Mouse (Mus musculus) intestine, embryonic 15.5 days (tissue): ENCODE results near the gene Mrpl52. TPM values are rescaled to one million over a fixed set of nuclear protein-coding genes. Genes with fewer than 3 reads are reported as not detected.

Experiments
- ATAC-seq: fragments of 200-750 bp; cut with Nextera tagmentation; 2 replicates; pipeline ENCODE4 v1.8.0; 2017; ENCODE audit warnings: moderate TSS enrichment, moderate library complexity
- H3K27ac ChIP-seq: fragments of 300-500 bp; sonication (generic); 2 replicates; pipeline ENCODE4 v1.5.1; 2015; ENCODE audit warnings: mild to moderate bottlenecking, inconsistent platforms
- H3K27me3 ChIP-seq: fragments of 300-500 bp; sonication (generic); replicated peaks from 2 replicates; pipeline ENCODE4 v1.6.1; 2015; ENCODE audit warnings: inconsistent platforms
- H3K36me3 ChIP-seq: fragments of 300-500 bp; sonication (generic); 2 replicates; pipeline ENCODE4 v1.6.1; 2015; ENCODE audit warnings: inconsistent platforms
- H3K4me1 ChIP-seq: fragments of 300-500 bp; sonication (generic); replicated peaks from 2 replicates; pipeline ENCODE4 v1.6.1; 2015; ENCODE audit warnings: inconsistent platforms
- H3K4me2 ChIP-seq: fragments of 300-500 bp; sonication (generic); replicated peaks from 2 replicates; pipeline ENCODE4 v1.6.1; 2015; ENCODE audit warnings: mild to moderate bottlenecking, inconsistent platforms
- H3K4me3 ChIP-seq: fragments of 300-500 bp; sonication (generic); replicated peaks from 2 replicates; pipeline ENCODE4 v1.5.1; 2015; ENCODE audit warnings: inconsistent platforms
- H3K9ac ChIP-seq: fragments of 300-500 bp; sonication (generic); 2 replicates; pipeline ENCODE4 v1.6.1; 2015; ENCODE audit warnings: inconsistent platforms
- H3K9me3 ChIP-seq: fragments of 300-500 bp; sonication (generic); 2 replicates; pipeline ENCODE4 v1.6.1; 2016; ENCODE audit warnings: inconsistent platforms
- WGBS: fragments of 180-500 bp; shearing (Covaris S2); methylation state at CpG from one replicate; pipeline ENCODE4 v1.1.7; 2015; 5-methylcytosine and 5-hydroxymethylcytosine counted together
- polyA plus RNA-seq: library from polyadenylated mRNA; unstranded; fragments of >200 nt; fragmentation: Nextera tagmentation; extraction: Ambion mirVana; gene quantifications from 2 replicates; pipeline ENCODE4 v1.2.1, GENCODE M21; 2015

Mrpl52 gene
- polyA plus RNA-seq, 1 experiment from 2014 or later, result 308 TPM

DNA sequence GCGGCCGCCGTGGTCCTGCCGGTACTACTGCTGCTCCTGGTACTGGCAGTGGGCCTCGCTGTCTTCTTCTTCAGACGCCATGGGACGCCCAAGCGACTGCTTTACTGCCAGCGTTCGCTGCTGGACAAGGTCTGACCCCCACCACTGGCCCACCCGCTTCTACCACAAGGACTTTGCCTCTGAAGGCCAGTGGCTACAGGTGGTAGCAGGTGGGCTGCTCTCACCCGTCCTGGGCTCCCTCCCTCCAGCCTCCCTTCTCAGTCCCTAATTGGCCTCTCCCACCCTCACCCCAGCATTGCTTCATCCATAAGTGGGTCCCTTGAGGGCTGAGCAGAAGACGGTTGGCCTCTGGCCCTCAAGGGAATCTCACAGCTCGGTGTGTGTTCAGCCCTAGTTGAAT, 13.8 kb downstream of the Mrpl52 start:
- H3K27ac ChIP-seq, result no peak overlapping the region
- no peak overlapping the region for H3K4me2 ChIP-seq
- H3K27me3 ChIP-seq, result no peaks in the 10 kb centered on the region
- peaks cover 13% of the 10 kb centered on the region; the same call in 1 of the 2 replicates for H3K4me1 ChIP-seq
- WGBS, result 89% methylated on average over 14 of the region's 14 CpGs
- ATAC-seq, result no peak
- H3K36me3 ChIP-seq, result peaks cover 41% of the 10 kb centered on the region
- H3K9ac ChIP-seq, result no peak overlapping the region
- no peaks in the 10 kb centered on the region for H3K9me3 ChIP-seq
- no peak overlapping the region for H3K4me3 ChIP-seq

DNA sequence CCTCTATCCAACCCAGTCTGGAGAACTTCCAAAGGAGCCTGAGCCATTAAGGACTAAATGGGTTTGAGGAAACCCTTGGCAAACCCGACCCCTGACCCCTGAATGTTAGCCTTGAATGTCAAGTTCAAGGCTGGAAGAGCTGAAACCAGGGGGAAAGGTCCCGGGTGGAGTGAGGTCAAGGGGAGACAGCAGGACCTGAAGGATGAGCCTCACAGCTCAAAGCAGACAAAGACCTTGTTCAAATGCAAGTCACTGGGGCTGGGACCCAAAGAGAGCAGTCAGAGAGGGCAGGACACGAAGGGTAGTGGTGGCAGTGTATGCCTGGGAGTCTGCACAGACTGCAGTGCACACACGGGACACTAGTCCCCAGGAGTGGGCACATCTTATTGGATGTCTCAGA, 14.7 kb downstream of the Mrpl52 start:
- Histone ChIP-seq H3K4me2 (no peak overlapping the region), H3K9me3 (no peaks in the 10 kb centered on the region), H3K27ac (no peak overlapping the region), H3K27me3 (no peaks in the 10 kb centered on the region), H3K4me1 (peaks cover 13% of the 10 kb centered on the region; the same call in 1 of the 2 replicates), H3K4me3 (no peak overlapping the region), H3K36me3 (peaks cover 39% of the 10 kb centered on the region), H3K9ac (no peak overlapping the region)
- no peak for ATAC-seq
- WGBS, result 78% methylated on average over 4 of the region's 4 CpGs

GRCm38 (mm10) chr14:54442548-54442947, 15.8 kb downstream of the Mrpl52 start:
- Histone ChIP-seq H3K9ac (no peak overlapping the region), H3K4me1 (peaks cover 13% of the 10 kb centered on the region; the same call in 1 of the 2 replicates), H3K27me3 (no peaks in the 10 kb centered on the region), H3K27ac (0 out of 2 replicates have a peak overlapping the region, but pooled peaks have one; percentile 88), H3K9me3 (no peaks in the 10 kb centered on the region), H3K4me3 (no peak overlapping the region), H3K4me2 (no peak overlapping the region), H3K36me3 (peaks cover 27% of the 10 kb centered on the region)
- no peak for ATAC-seq
- 79% methylated on average over 3 of the region's 3 CpGs for WGBS

DNA sequence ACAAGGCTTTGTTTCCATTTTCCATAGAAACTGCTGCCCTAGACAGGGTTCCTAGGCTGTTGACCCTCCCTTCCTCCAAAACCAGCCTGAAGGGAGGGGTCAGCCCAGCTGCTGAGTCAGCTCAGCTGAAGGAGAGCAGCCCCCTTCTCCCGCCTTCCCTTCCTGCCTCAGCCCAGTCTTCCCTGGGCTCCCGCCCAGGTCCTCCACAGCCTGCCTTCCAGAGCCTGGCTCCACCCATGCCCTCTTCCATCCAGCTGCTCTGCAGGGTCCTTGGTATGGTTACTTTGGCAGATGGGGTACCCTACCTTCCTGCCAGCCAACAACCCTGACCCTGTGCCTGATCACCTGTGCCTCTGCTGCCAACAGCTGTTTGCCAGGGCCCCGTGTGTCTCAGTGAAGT, 16.5 kb downstream of the Mrpl52 start:
- Histone ChIP-seq H3K4me3 (no peak overlapping the region), H3K27me3 (no peaks in the 10 kb centered on the region), H3K4me1 (peaks cover 13% of the 10 kb centered on the region; the same call in 1 of the 2 replicates), H3K27ac (peak overlapping the region; percentile 88), H3K9me3 (no peaks in the 10 kb centered on the region), H3K4me2 (peak overlapping the region; percentile 12), H3K36me3 (peaks cover 25% of the 10 kb centered on the region), H3K9ac (no peak overlapping the region)
- 20% methylated on average over 3 of the region's 3 CpGs for WGBS
- ATAC-seq, result peak; percentile 82

GRCm38 (mm10) chr14:54443712-54444618, 17.3 kb downstream of the Mrpl52 start:
- ATAC-seq, result peak; percentile 52
- Histone ChIP-seq H3K27ac (peak overlapping the region; percentile 88), H3K4me3 (no peak overlapping the region), H3K4me1 (peaks cover 17% of the 10 kb centered on the region), H3K27me3 (no peaks in the 10 kb centered on the region), H3K4me2 (peak overlapping the region; percentile 12; the same call in 1 of the 2 replicates), H3K9me3 (no peaks in the 10 kb centered on the region), H3K9ac (no peak overlapping the region), H3K36me3 (peaks cover 17% of the 10 kb centered on the region)
- 60% methylated on average over 15 of the region's 15 CpGs for WGBS

DNA sequence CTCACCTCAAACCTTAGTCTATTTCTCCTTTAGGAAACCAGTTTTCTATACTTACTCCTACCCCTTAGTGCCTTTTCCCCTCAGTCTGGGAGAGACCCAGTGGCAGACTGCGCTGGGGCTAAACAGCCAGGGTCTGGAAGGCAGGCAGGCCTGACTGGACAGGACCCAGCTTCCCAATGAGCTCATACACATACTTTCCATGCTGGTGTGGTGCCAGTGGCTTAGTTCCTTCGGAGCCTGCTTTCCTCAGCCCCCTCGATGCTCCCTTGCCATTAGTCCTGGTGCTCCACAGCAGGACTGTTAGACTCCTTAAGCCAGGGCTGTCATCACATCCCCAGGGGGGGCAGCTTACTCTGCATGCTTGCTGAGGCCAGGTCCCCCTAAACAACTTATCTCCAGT, 18.8 kb downstream of the Mrpl52 start:
- H3K4me3 ChIP-seq, result no peak overlapping the region
- no peaks in the 10 kb centered on the region for H3K27me3 ChIP-seq
- H3K27ac ChIP-seq, result no peak overlapping the region
- H3K9me3 ChIP-seq, result no peaks in the 10 kb centered on the region
- no peak overlapping the region for H3K4me2 ChIP-seq
- H3K4me1 ChIP-seq, result peaks cover 17% of the 10 kb centered on the region
- WGBS, result 55% methylated on average over 3 of the region's 3 CpGs
- no peak overlapping the region for H3K9ac ChIP-seq
- H3K36me3 ChIP-seq, result peaks cover 8% of the 10 kb centered on the region; the same call in 1 of the 2 replicates
- no peak for ATAC-seq

GRCm38 (mm10) chr14:54453566-54453965, 26.9 kb downstream of the Mrpl52 start:
- no peaks in the 10 kb centered on the region for H3K27me3 ChIP-seq
- no peak overlapping the region for H3K4me2 ChIP-seq
- H3K27ac ChIP-seq, result no peak overlapping the region
- no peak overlapping the region for H3K9ac ChIP-seq
- H3K4me1 ChIP-seq, result peaks cover 12% of the 10 kb centered on the region
- no peaks in the 10 kb centered on the region for H3K9me3 ChIP-seq
- H3K4me3 ChIP-seq, result no peak overlapping the region
- no peak for ATAC-seq
- H3K36me3 ChIP-seq, result no peaks in the 10 kb centered on the region
- WGBS, result 77% methylated on average over 9 of the region's 9 CpGs

GRCm38 (mm10) chr14:54454669-54455528, 28.2 kb downstream of the Mrpl52 start:
- ATAC-seq, result peak; percentile 87
- 50% methylated on average over 11 of the region's 11 CpGs for WGBS
- H3K4me2 ChIP-seq, result 0 out of 2 replicates have a peak overlapping the region, but pooled peaks have one; percentile 18

GRCm38 (mm10) chr14:54457907-54458569, 31.3 kb downstream of the Mrpl52 start:
- no peak for ATAC-seq
- Histone ChIP-seq H3K4me1 (peaks cover 9% of the 10 kb centered on the region; the same call in 1 of the 2 replicates), H3K9me3 (no peaks in the 10 kb centered on the region), H3K36me3 (no peaks in the 10 kb centered on the region), H3K4me2 (no peak overlapping the region), H3K4me3 (no peak overlapping the region), H3K9ac (no peak overlapping the region), H3K27me3 (no peaks in the 10 kb centered on the region), H3K27ac (no peak overlapping the region)
- 81% methylated on average over 14 of the region's 14 CpGs for WGBS

More at GRCm38 (mm10) chr14:54454669-54455528, 28.2 kb downstream of the Mrpl52 start:
- H3K9me3 ChIP-seq, result no peaks in the 10 kb centered on the region
- H3K27ac ChIP-seq, result peak overlapping the region; percentile 72
- peaks cover 9% of the 10 kb centered on the region; the same call in 1 of the 2 replicates for H3K4me1 ChIP-seq
- H3K36me3 ChIP-seq, result no peaks in the 10 kb centered on the region
- H3K4me3 ChIP-seq, result no peak overlapping the region
- no peaks in the 10 kb centered on the region for H3K27me3 ChIP-seq
- H3K9ac ChIP-seq, result no peak overlapping the region

- Histone ChIP-seq H3K4me3 (no peak overlapping the region), H3K36me3 (no peaks in the 10 kb centered on the region), H3K9me3 (no peaks in the 10 kb centered on the region), H3K27me3 (no peaks in the 10 kb centered on the region), H3K9ac (no peak overlapping the region), H3K27ac (no peak overlapping the region), H3K4me2 (no peak overlapping the region), H3K4me1 (0 out of 2 replicates have a peak, but pooled peaks cover 3% of the 10 kb centered on the region)
- ATAC-seq, result no peak
- WGBS, result 61% methylated on average over 4 of the region's 4 CpGs
These were observed 35.4 kb downstream of the Mrpl52 start for GRCm38 (mm10) chr14:54462146-54462545.

GRCm38 (mm10) chr14:54463108-54463958, 36.6 kb downstream of the Mrpl52 start:
- Histone ChIP-seq H3K4me3 (peak overlapping the region; percentile 92), H3K36me3 (0 out of 2 replicates have a peak, but pooled peaks cover 8% of the 10 kb centered on the region), H3K9ac (peak overlapping the region; percentile 78; the same call in 1 of the 2 replicates), H3K27me3 (no peaks in the 10 kb centered on the region), H3K27ac (peak overlapping the region; percentile 85), H3K9me3 (no peaks in the 10 kb centered on the region), H3K4me1 (0 out of 2 replicates have a peak, but pooled peaks cover 3% of the 10 kb centered on the region), H3K4me2 (peak overlapping the region; percentile 72)
- 13% methylated on average over 12 of the region's 12 CpGs for WGBS
- ATAC-seq, result peak; percentile 57
